Mouse (Mus musculus): ENCODE results near the gene Slitrk5.
"Not testable (repeated sequence)": the region's sequence is repeated elsewhere in the genome, so short reads cannot be mapped to it uniquely, and the experiment has no call there.

The Slitrk5 gene

GRCm38 (mm10) chr14:111674664-111675147, at the start of gene Slitrk5:
Slitrk5 (plus strand) TSS chr14:111675097.
- peak; percentile 78 for DNase-seq (ENCODE audit: low spot score)

- DNase-seq (ENCODE audit: low spot score), result no peak
Observed at GRCm38 (mm10) chr14:111672942-111673341, 2.0 kb upstream of the Slitrk5 start.

DNA sequence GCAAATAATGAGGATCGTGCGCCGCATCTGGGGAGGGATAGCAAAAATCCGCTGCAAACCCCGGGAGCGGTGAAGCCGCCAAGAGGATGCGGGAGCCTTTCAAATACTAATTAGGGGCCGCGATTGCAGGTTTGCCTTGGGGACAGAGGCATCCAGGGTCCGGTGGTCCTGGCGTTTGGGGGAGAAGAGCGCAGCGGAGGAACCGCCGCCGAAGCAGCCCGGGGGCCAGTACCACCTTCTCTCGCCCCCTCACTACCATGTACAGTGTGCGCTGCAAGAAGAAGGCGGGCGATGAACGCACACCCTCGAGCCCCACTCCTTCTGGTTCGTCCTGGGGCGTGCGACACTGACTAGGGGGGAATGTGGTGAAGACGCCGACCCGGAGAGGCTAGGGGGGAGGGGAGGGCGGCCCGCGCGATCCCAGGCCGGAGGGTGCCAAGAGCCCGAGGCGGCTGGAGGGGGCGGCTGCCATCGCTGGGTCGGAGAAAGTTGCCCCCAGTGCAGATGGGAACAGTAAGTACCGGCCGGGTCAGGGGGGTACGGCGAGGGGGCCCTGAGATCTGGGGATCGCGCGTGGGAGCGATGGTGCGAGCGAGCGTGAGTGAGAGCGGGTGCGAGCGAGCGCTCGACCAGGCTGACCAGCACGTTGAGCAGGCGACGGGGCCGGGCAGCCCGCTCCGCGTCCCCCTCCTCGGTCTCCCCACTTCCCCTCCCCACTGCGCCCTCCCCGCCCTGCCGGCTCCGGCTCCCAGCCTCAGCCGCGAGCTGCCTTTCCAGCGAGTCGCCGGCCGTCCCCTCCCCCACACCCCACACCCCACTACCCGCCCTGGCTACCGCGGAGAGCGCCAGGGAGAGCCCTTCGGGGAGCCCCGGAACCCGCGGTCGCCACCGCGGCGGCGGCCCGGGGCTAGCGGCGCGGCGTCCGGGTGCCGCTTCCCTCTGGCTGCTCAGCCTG, 591 bp downstream of the Slitrk5 start:
- no peak for DNase-seq (ENCODE audit: low spot score)

DNA sequence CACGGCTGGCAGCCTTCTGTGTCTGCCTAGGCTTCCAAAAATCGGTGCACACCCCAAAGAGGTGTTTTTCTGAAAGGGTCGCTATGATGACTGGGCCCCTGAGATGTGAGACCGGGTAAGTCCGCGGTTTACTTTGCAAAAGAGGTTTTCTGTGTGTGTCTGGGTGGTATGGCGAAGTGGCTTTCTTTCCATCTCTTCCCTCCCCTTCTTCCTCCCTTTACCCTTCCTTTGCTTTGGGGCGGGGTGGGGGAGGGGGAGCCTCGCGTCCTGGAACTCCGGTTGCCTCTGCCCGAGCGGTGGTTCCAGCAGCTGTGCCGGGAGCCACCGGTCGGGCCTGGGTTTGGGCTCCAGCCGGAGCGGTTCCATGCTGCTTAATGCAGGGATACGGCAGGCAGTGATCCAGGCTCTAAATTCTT, 1.3 kb downstream of the Slitrk5 start:
- DNase-seq (ENCODE audit: low spot score), result no peak

GRCm38 (mm10) chr14:111676851-111677291, 2.0 kb downstream of the Slitrk5 start:
- no peak for DNase-seq (ENCODE audit: low spot score)

GRCm38 (mm10) chr14:111677361-111678070, 2.6 kb downstream of the Slitrk5 start:
- DNase-seq (ENCODE audit: low spot score), result no peak

- no peak for DNase-seq (ENCODE audit: low spot score)
Observed at GRCm38 (mm10) chr14:111680271-111680670, 5.4 kb downstream of the Slitrk5 start.

DNA sequence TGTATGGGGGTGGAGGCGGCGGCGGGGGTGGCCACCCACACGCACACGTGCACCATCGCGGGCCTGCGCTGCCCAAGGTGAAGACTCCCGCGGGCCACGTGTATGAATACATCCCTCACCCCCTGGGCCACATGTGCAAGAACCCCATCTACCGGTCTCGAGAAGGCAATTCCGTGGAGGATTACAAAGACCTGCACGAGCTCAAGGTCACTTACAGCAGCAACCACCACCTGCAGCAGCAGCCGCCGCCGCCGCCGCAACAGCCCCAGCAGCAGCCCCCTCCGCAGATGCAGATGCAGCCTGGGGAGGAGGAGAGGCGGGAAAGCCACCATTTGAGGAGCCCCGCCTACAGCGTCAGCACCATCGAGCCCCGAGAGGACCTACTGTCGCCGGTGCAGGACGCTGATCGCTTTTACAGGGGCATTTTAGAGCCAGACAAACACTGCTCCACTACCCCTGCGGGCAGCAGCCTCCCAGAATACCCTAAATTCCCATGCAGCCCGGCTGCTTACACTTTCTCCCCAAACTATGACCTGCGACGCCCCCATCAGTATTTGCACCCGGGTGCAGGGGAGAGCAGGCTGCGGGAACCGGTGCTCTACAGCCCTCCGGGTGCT, 6.3 kb downstream of the Slitrk5 start:
- no peak for DNase-seq (ENCODE audit: low spot score)

GRCm38 (mm10) chr14:111681773-111682172, 6.9 kb downstream of the Slitrk5 start:
- no peak for DNase-seq (ENCODE audit: low spot score)

GRCm38 (mm10) chr14:111683543-111683942, 8.6 kb downstream of the Slitrk5 start:
- no peak for DNase-seq (ENCODE audit: low spot score)

- DNase-seq (ENCODE audit: low spot score), result not testable (repeated sequence)
Observed at GRCm38 (mm10) chr14:111690139-111690538, 15.2 kb downstream of the Slitrk5 start.

DNA sequence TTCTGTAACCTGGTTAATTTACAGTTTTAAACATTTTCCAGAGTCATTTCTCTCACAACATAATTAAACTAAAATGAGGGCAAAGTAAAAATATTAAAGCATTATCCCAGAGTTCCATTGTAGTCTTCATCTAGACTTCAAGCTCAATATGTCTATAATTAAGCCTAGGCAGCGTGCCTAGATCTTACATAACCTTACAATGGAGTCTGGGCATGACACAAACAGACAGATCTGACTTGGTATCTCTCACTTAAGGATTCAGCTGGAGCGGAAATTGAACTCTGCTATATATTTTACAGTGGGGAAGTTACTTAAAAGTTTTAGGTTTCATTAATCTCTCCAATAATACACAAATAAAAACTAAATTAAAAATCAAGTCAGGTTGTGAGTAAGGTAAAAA, 54.9 kb downstream of the Slitrk5 start:
- peak; percentile 20 for DNase-seq (ENCODE audit: low spot score)
